ENCODE assay signal across 18 mouse cellular contexts in the genomic region with DNA sequence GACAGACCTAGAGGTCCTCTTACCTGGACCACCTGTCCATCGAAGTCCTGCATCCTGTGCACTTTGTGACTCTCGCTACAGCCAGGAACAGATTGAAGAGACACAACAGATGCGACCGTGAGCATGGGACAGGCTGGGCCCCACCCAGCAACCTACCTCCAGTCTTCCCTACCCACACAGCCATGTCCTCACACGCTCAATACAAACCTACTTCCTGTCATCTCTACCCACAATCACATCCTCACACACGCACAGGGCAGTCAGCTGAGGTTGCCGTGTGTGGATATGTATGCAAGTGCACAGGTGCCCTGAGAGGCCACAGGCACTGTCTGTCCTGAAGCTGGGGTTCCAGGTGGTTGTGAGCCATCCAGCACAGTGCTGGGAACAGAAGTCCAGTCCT.
"Had no signal": no experiment of that assay in that cellular context is flagged by ENCODE, and none has a peak within 500 bp of the region (broad histone marks: within the 10 kb centered on the region; RNA-seq: fewer than 3 reads in every experiment).

No protein-coding gene starts in this region.

- ATAC-seq: liver, postnatal 0 days; lung, postnatal 0 days; midbrain, embryonic 15.5 days had no signal

- H3K27me3 ChIP-seq: kidney, embryonic 15.5 days; midbrain, embryonic 12.5 days; midbrain, embryonic 15.5 days; neural tube, embryonic 13.5 days had no signal

- DNase-seq: kidney, postnatal 10 days; kidney, postnatal 36 days; layer of hippocampus, postnatal 36 days; liver, postnatal 0 days; lung, embryonic 14.5 days; retina, postnatal 1 day; right cerebral cortex, postnatal 25 days; spleen, adult 18-20 months; thymus, adult 18-20 months; thymus, postnatal 4 days had no signal

- H3K27ac ChIP-seq: left cerebral cortex, adult 2 months; liver, embryonic 14.5 days; macrophage; midbrain, embryonic 12.5 days; midbrain, embryonic 15.5 days; neural tube, embryonic 13.5 days had no signal

- H3K4me3 ChIP-seq: kidney, embryonic 15.5 days; left cerebral cortex, adult 2 months; midbrain, embryonic 12.5 days; midbrain, embryonic 15.5 days; neural tube, embryonic 13.5 days had no signal
